Mouse (Mus musculus) urinary bladder, adult 18-20 months (tissue): ENCODE data around the gene Fbn1.
A peak's percentile ranks its signal among the peaks of the same experiment; 100 is the strongest.
"Not testable (repeated sequence)": the region's sequence is repeated elsewhere in the genome, so short reads cannot be mapped to it uniquely, and the experiment has no call there.

Experiments
- DNase-seq, 2 experiments: peaks; one replicate each; pipeline ENCODE4 v3.0.0; 2022; ENCODE audit warnings: low spot score in 2 of 2, mixed read lengths in 2 of 2

The Fbn1 gene

GRCm38 (mm10) chr2:125295526-125295925 is 212.3 kb downstream of the Fbn1 start:
- DNase-seq: no peak

GRCm38 (mm10) chr2:125293969-125294491 is 213.8 kb downstream of the Fbn1 start:
- DNase-seq: peak in 1 of 2 experiments; percentile 51

- no peak for DNase-seq
These were observed 215.2 kb downstream of the Fbn1 start for GRCm38 (mm10) chr2:125292616-125293015.

- DNase-seq: no peak
These were observed 216.7 kb downstream of the Fbn1 start for GRCm38 (mm10) chr2:125291101-125291500.

GRCm38 (mm10) chr2:125290197-125290965 is 217.4 kb downstream of the Fbn1 start:
- no peak for DNase-seq

- DNase-seq: no peak
These were observed 222.0 kb downstream of the Fbn1 start for GRCm38 (mm10) chr2:125285777-125286176.

GRCm38 (mm10) chr2:125282334-125283206 is 225.2 kb downstream of the Fbn1 start:
- no peak for DNase-seq

- not testable (repeated sequence) for DNase-seq
These were observed 227.8 kb downstream of the Fbn1 start for GRCm38 (mm10) chr2:125279995-125280394.

GRCm38 (mm10) chr2:125278474-125278873 is 229.3 kb downstream of the Fbn1 start:
- DNase-seq: peak in 1 of 2 experiments; percentile 67

- DNase-seq: no peak
These were observed 231.1 kb downstream of the Fbn1 start for GRCm38 (mm10) chr2:125276692-125277091.

- DNase-seq: no peak
These were observed 232.2 kb downstream of the Fbn1 start for GRCm38 (mm10) chr2:125275617-125276016.

GRCm38 (mm10) chr2:125268876-125269275 is 238.9 kb downstream of the Fbn1 start:
- no peak for DNase-seq

GRCm38 (mm10) chr2:125263753-125264152 is 244.0 kb downstream of the Fbn1 start:
- DNase-seq: no peak

GRCm38 (mm10) chr2:125263056-125263455 is 244.7 kb downstream of the Fbn1 start:
- DNase-seq: no peak

GRCm38 (mm10) chr2:125260326-125260725 is 247.5 kb downstream of the Fbn1 start:
- DNase-seq: no peak

- no peak for DNase-seq
These were observed 248.3 kb downstream of the Fbn1 start for GRCm38 (mm10) chr2:125259230-125260120.

- no peak for DNase-seq
These were observed 251.9 kb downstream of the Fbn1 start for GRCm38 (mm10) chr2:125255886-125256285.

GRCm38 (mm10) chr2:125254630-125255029 is 253.2 kb downstream of the Fbn1 start:
- DNase-seq: no peak

GRCm38 (mm10) chr2:125253699-125254098 is 254.1 kb downstream of the Fbn1 start:
- DNase-seq: no peak

GRCm38 (mm10) chr2:125252275-125252674 is 255.5 kb downstream of the Fbn1 start:
- no peak for DNase-seq

GRCm38 (mm10) chr2:125251781-125252180 is 256.0 kb downstream of the Fbn1 start:
- DNase-seq: no peak
